Mouse (Mus musculus): ENCODE measurements at regions not wholly inside any gene's neighbourhood (a gene's known extent, or its start where the extent isn't known, plus 50 kb on each side); places are given as distances from the start of the nearest gene placed in this dataset.
A peak's percentile ranks its signal among the peaks of the same experiment; 100 is the strongest.

- peaks cover 6% of the 10 kb centered on the region; the same call in 1 of the 2 replicates for H3K4me1 ChIP-seq
- no peaks in the 10 kb centered on the region for H3K27me3 ChIP-seq
- H3K9ac ChIP-seq = no peak overlapping the region
- 35% methylated on average over 8 of the region's 8 CpGs for WGBS
- H3K36me3 ChIP-seq = no peaks in the 10 kb centered on the region
- no peak overlapping the region for H3K4me3 ChIP-seq
- peak overlapping the region; percentile 18; the same call in 1 of the 2 replicates for H3K27ac ChIP-seq
- peak; percentile 86 for ATAC-seq (ENCODE audit: insufficient number of reproducible peaks, insufficient read depth, low FRiP score, low TSS enrichment, low read depth)
- H3K9me3 ChIP-seq = no peaks in the 10 kb centered on the region
- no peak overlapping the region for H3K4me2 ChIP-seq
Measured at GRCm38 (mm10) chr13:37214590-37215282, 130.3 kb upstream of the Ly86 start.

- Histone ChIP-seq H3K4me2 (no peak overlapping the region), H3K4me3 (no peak overlapping the region), H3K27ac (no peak overlapping the region), H3K27me3 (no peaks in the 10 kb centered on the region), H3K9ac (no peak overlapping the region), H3K9me3 (no peaks in the 10 kb centered on the region), H3K36me3 (no peaks in the 10 kb centered on the region), H3K4me1 (no peaks in the 10 kb centered on the region)
- no peak for ATAC-seq (ENCODE audit: insufficient number of reproducible peaks, insufficient read depth, low FRiP score, low TSS enrichment, low read depth)
- 79% methylated on average over 2 of the region's 2 CpGs for WGBS
Measured at GRCm38 (mm10) chr13:37197136-37197535, 147.1 kb upstream of the F13a1 start.

- no peak overlapping the region for H3K4me2 ChIP-seq
- H3K27ac ChIP-seq = no peak overlapping the region
- no peak overlapping the region for H3K4me3 ChIP-seq
- no peaks in the 10 kb centered on the region for H3K27me3 ChIP-seq
- H3K4me1 ChIP-seq = no peaks in the 10 kb centered on the region
- 77% methylated on average over 1 of the region's 1 CpGs for WGBS
- no peaks in the 10 kb centered on the region for H3K36me3 ChIP-seq
- ATAC-seq (ENCODE audit: insufficient number of reproducible peaks, insufficient read depth, low FRiP score, low TSS enrichment, low read depth) = no peak
- no peaks in the 10 kb centered on the region for H3K9me3 ChIP-seq
- no peak overlapping the region for H3K9ac ChIP-seq
Measured at GRCm38 (mm10) chr13:37195857-37196256, 145.8 kb upstream of the F13a1 start.

GRCm38 (mm10) chr13:37181169-37181787 is 131.2 kb upstream of the F13a1 start:
- no peaks in the 10 kb centered on the region for H3K27me3 ChIP-seq
- 71% methylated on average over 9 of the region's 9 CpGs for WGBS
- no peak overlapping the region for H3K9ac ChIP-seq

GRCm38 (mm10) chr13:37176526-37176925 is 126.5 kb upstream of the F13a1 start:
- no peaks in the 10 kb centered on the region for H3K36me3 ChIP-seq
- no peak overlapping the region for H3K9ac ChIP-seq
- 80% methylated on average over 1 of the region's 1 CpGs for WGBS
- no peaks in the 10 kb centered on the region for H3K27me3 ChIP-seq
- H3K9me3 ChIP-seq = no peaks in the 10 kb centered on the region
- H3K4me3 ChIP-seq = no peak overlapping the region
- H3K4me2 ChIP-seq = no peak overlapping the region
- no peaks in the 10 kb centered on the region for H3K4me1 ChIP-seq
- no peak for ATAC-seq (ENCODE audit: insufficient number of reproducible peaks, insufficient read depth, low FRiP score, low TSS enrichment, low read depth)
- H3K27ac ChIP-seq = no peak overlapping the region

More at GRCm38 (mm10) chr13:37181169-37181787, 131.2 kb upstream of the F13a1 start:
- Histone ChIP-seq H3K4me3 (no peak overlapping the region), H3K4me1 (no peaks in the 10 kb centered on the region), H3K9me3 (no peaks in the 10 kb centered on the region), H3K36me3 (no peaks in the 10 kb centered on the region), H3K4me2 (no peak overlapping the region), H3K27ac (no peak overlapping the region)
- no peak for ATAC-seq (ENCODE audit: insufficient number of reproducible peaks, insufficient read depth, low FRiP score, low TSS enrichment, low read depth)

- no peaks in the 10 kb centered on the region for H3K36me3 ChIP-seq
- WGBS = 88% methylated on average over 8 of the region's 8 CpGs
- no peak for ATAC-seq (ENCODE audit: insufficient number of reproducible peaks, insufficient read depth, low FRiP score, low TSS enrichment, low read depth)
Measured at GRCm38 (mm10) chr13:37175997-37176396, 126.0 kb upstream of the F13a1 start.

GRCm38 (mm10) chr13:37158831-37159522 is 108.9 kb upstream of the F13a1 start:
- Histone ChIP-seq H3K4me2 (no peak overlapping the region), H3K27ac (no peak overlapping the region; the same call in 1 of the 2 replicates), H3K36me3 (no peaks in the 10 kb centered on the region), H3K9me3 (no peaks in the 10 kb centered on the region), H3K4me1 (0 out of 2 replicates have a peak, but pooled peaks cover 3% of the 10 kb centered on the region), H3K4me3 (no peak overlapping the region), H3K27me3 (no peaks in the 10 kb centered on the region), H3K9ac (no peak overlapping the region)
- ATAC-seq (ENCODE audit: insufficient number of reproducible peaks, insufficient read depth, low FRiP score, low TSS enrichment, low read depth) = no peak
- 62% methylated on average over 4 of the region's 4 CpGs for WGBS

More at GRCm38 (mm10) chr13:37175997-37176396, 126.0 kb upstream of the F13a1 start:
- H3K27me3 ChIP-seq = no peaks in the 10 kb centered on the region
- H3K4me2 ChIP-seq = no peak overlapping the region
- H3K27ac ChIP-seq = no peak overlapping the region
- H3K9me3 ChIP-seq = no peaks in the 10 kb centered on the region
- H3K4me1 ChIP-seq = no peaks in the 10 kb centered on the region
- H3K4me3 ChIP-seq = no peak overlapping the region
- no peak overlapping the region for H3K9ac ChIP-seq

GRCm38 (mm10) chr13:37157808-37158207 is 107.8 kb upstream of the F13a1 start:
- 89% methylated on average over 3 of the region's 3 CpGs for WGBS
- H3K36me3 ChIP-seq = no peaks in the 10 kb centered on the region
- H3K27me3 ChIP-seq = no peaks in the 10 kb centered on the region
- no peak for ATAC-seq (ENCODE audit: insufficient number of reproducible peaks, insufficient read depth, low FRiP score, low TSS enrichment, low read depth)
- H3K4me2 ChIP-seq = no peak overlapping the region
- H3K27ac ChIP-seq = no peak overlapping the region
- H3K4me3 ChIP-seq = no peak overlapping the region
- H3K9me3 ChIP-seq = no peaks in the 10 kb centered on the region
- 0 out of 2 replicates have a peak, but pooled peaks cover 3% of the 10 kb centered on the region for H3K4me1 ChIP-seq
- no peak overlapping the region for H3K9ac ChIP-seq

GRCm38 (mm10) chr13:37151835-37152516 is 101.9 kb upstream of the F13a1 start:
- 78% methylated on average over 4 of the region's 4 CpGs for WGBS
- H3K4me2 ChIP-seq = no peak overlapping the region
- H3K9ac ChIP-seq = no peak overlapping the region
- no peak overlapping the region for H3K4me3 ChIP-seq
- H3K36me3 ChIP-seq = no peaks in the 10 kb centered on the region
- H3K4me1 ChIP-seq = no peaks in the 10 kb centered on the region
- ATAC-seq (ENCODE audit: insufficient number of reproducible peaks, insufficient read depth, low FRiP score, low TSS enrichment, low read depth) = no peak
- H3K27ac ChIP-seq = no peak overlapping the region
- no peaks in the 10 kb centered on the region for H3K27me3 ChIP-seq
- no peaks in the 10 kb centered on the region for H3K9me3 ChIP-seq

GRCm38 (mm10) chr13:37149961-37150360 is 99.9 kb upstream of the F13a1 start:
- Histone ChIP-seq H3K27ac (no peak overlapping the region; the same call in 1 of the 2 replicates), H3K36me3 (no peaks in the 10 kb centered on the region), H3K9me3 (0 out of 2 replicates have a peak, but pooled peaks cover 2% of the 10 kb centered on the region), H3K9ac (no peak overlapping the region), H3K4me1 (no peaks in the 10 kb centered on the region), H3K4me3 (no peak overlapping the region), H3K27me3 (no peaks in the 10 kb centered on the region), H3K4me2 (no peak overlapping the region)
- ATAC-seq (ENCODE audit: insufficient number of reproducible peaks, insufficient read depth, low FRiP score, low TSS enrichment, low read depth) = no peak
- 80% methylated on average over 1 of the region's 1 CpGs for WGBS

- ATAC-seq (ENCODE audit: insufficient number of reproducible peaks, insufficient read depth, low FRiP score, low TSS enrichment, low read depth) = no peak
- Histone ChIP-seq H3K4me3 (no peak overlapping the region), H3K4me2 (no peak overlapping the region), H3K36me3 (no peaks in the 10 kb centered on the region), H3K4me1 (no peaks in the 10 kb centered on the region), H3K27ac (no peak overlapping the region), H3K27me3 (no peaks in the 10 kb centered on the region), H3K9ac (no peak overlapping the region), H3K9me3 (0 out of 2 replicates have a peak, but pooled peaks cover 2% of the 10 kb centered on the region)
- WGBS = 54% methylated on average over 3 of the region's 3 CpGs
Measured at GRCm38 (mm10) chr13:37149066-37149781, 99.2 kb upstream of the F13a1 start.

Measured in embryonic facial prominence, embryonic 13.5 days (tissue).